Mouse (Mus musculus) mouse embryonic stem cell (cell line): Measurements from ENCODE around the gene BC025446.

Source experiments
- in situ Hi-C, 2 experiments: fragments of 300-500 bp; cut with MboI; formaldehyde crosslinking; loops; 1 replicate in 1 of 2; 3 replicates in 1 of 2; pipeline ENCODE4 v1.14.3; 2019 to 2020; ENCODE audit warnings: low sequenced_read_pairs in 2 of 2, low pct_unique_long_range_greater_than_20kb in 1 of 2, mixed read lengths in 1 of 2; ENCODE audit not compliant: unreplicated experiment in 1 of 2

BC025446 gene

GRCm38 (mm10) chr15:75271891-75272290 lies 55.7 kb downstream of the BC025446 start:
- in situ Hi-C loops = no loop called here
